Mouse (Mus musculus): ENCODE results near the gene Tet2.

DNA sequence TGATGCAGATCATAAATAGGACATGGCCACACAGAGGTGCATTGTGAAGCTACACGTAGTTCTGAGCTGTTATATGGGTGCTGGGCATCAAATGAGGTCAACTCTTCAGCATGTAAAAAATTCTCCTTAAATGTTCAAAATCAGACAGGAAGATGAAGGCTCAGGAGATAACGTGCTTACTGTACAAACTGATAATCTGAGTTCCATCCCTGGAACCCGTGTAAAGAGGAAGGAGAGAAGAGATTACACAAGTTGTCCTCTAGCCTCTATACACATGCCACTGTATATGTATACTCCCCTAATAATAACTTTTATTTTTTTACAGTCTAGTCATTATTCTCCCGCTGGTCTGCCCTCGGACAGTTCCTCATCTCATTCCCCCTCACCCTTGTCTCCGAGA is 21.7 kb downstream of the Tet2 start:
- no peak for TF ChIP-seq GATA1 (IDR thresholded peaks at IDR 0.05; ENCODE audit: borderline replicate concordance, low read length)
- no peak for TF ChIP-seq FLI1 (IDR thresholded peaks at IDR 0.05; ENCODE audit: low read length)

Measured in megakaryocyte, embryonic 14.5 days (primary cell).